ENCODE assay signal across 8 mouse cellular contexts in the genomic region with DNA sequence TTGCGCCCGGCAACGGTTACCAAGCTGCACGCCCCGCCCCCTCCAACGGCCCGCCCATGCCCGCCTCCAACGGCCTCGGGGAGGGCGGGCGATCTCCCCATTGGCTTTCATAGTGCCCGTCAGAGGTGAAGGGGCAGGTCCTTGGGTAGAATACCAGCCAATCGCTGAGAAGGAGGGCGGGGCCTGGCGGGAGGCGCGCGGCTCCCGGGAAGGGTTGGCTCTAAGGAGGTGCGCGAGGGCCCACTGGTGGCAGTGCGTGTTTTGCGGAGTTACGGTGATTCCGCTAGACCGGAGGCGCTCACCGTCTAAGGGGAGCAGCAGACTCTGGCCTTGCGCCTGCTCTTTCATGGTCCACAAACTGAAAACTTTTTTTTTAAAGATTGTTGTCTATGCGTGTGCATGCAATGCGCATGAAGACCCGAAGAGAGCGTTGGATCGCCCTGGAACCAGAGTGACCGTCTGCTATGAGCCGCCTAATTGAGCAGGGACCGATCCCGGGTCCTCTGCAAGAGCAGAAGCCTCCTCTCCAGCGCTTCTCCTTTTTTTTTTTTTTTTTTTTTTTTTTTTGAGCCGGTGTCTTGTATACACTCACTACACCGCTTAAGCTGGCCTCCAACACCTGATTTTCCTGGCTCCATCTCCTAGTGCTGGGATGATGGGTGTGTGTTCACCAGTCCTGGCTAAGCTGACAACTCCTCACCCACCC. TPM values are rescaled to one million over a fixed set of nuclear protein-coding genes. Genes with fewer than 3 reads are reported as not detected.
DNase-seq lines count a peak whose midpoint lies in the region; ATAC-seq lines count a peak whose summit lies in the region.

No protein-coding gene starts in this region.

- 0 out of 2 replicates have a peak overlapping the region, but pooled peaks have one; percentile 41 for H3K27ac ChIP-seq in hindbrain, embryonic 12.5 days

- H3K9me3 ChIP-seq in hindbrain, embryonic 12.5 days (replicated peaks) = no peaks in the 10 kb centered on the region

- peak; percentile 99 for ATAC-seq in hindbrain, embryonic 12.5 days (ENCODE audit: low FRiP score)

- H3K36me3 ChIP-seq in hindbrain, embryonic 12.5 days = no peaks in the 10 kb centered on the region

- peak overlapping the region; percentile 77 for H3K4me2 ChIP-seq in hindbrain, embryonic 12.5 days (replicated peaks)

- peaks cover 12% of the 10 kb centered on the region for H3K4me1 ChIP-seq in hindbrain, embryonic 12.5 days

- H3K4me3 ChIP-seq in hindbrain, embryonic 12.5 days = peak overlapping the region; percentile 68

- whole genome bisulfite sequencing in hindbrain, embryonic 12.5 days = under 1% methylated on average over 40 of the region's 42 CpGs

- peaks cover 29% of the 10 kb centered on the region for H3K27me3 ChIP-seq in hindbrain, embryonic 12.5 days

- DNase-seq in Muller cell, postnatal 12 days (ENCODE audit: inconsistent ontology term) = peak; percentile 100
- DNase-seq in cerebellum, adult 9-11 months = peak; percentile 99
- DNase-seq in frontal cortex, adult 2 months (ENCODE audit: extremely low spot score in 1 of 2, low spot score in 1 of 2) = peak; percentile 96 to 98
- DNase-seq in layer of hippocampus, postnatal 14 days (ENCODE audit: low spot score in 2 of 2) = peak; percentile 95 to 99
- peak; percentile 99 for DNase-seq in lung, postnatal 14 days
- DNase-seq in retina, adult 2 months (ENCODE audit: low read depth, low spot score) = peak; percentile 98
- DNase-seq in thymus, postnatal 36 days = peak; percentile 98 to 99

- H3K9ac ChIP-seq in hindbrain, embryonic 12.5 days = peak overlapping the region; percentile 60

RNA-seq across cellular contexts. Expression of gene Rfx2, which starts 0.5 kb away (rescaled TPM):
- polyA plus RNA-seq in frontal cortex, adult 2 months (2012; rRNA removed) = 3.6 and 4.0 TPM in 2 replicates
- polyA plus RNA-seq in hindbrain, embryonic 12.5 days (2016; fragmentation: Nextera tagmentation; extraction: Ambion mirVana) = 8.7 and 10.2 TPM in 2 replicates
- total RNA-seq in layer of hippocampus, postnatal 14 days (2021) = 1 to 10 TPM; 3.0 to 4.2 TPM

RNA-seq across cellular contexts. Expression of gene Acsbg2, which starts 43.0 kb away (rescaled TPM):
- 0.04 TPM in 1 of 2 replicates, not detected in the other for polyA plus RNA-seq in frontal cortex, adult 2 months (2012; rRNA removed)
- not detected in 2 replicates for polyA plus RNA-seq in hindbrain, embryonic 12.5 days (2016; fragmentation: Nextera tagmentation; extraction: Ambion mirVana)
- total RNA-seq in layer of hippocampus, postnatal 14 days (2021) = not detected

RNA-seq across cellular contexts. Expression of gene 1700061G19Rik, which starts 44.0 kb away (rescaled TPM):
- polyA plus RNA-seq in frontal cortex, adult 2 months (2012; rRNA removed) = 0.12 and 0.15 TPM in 2 replicates
- 0.27 and 0.52 TPM in 2 replicates for polyA plus RNA-seq in hindbrain, embryonic 12.5 days (2016; fragmentation: Nextera tagmentation; extraction: Ambion mirVana)
- under 1 TPM; 0.24 to 0.28 TPM for total RNA-seq in layer of hippocampus, postnatal 14 days (2021)

Comparison
In these comparisons a context has a peak if more than half of its experiments do, and no peak if none do; other contexts are left out.
1. Peak in every context shown above with its lines: DNase-seq, ATAC-seq, H3K4me3 ChIP-seq and H3K27ac ChIP-seq.